Mouse (Mus musculus) kidney, embryonic 14.5 days (tissue): ENCODE results near the gene Ldlr. TPM values are rescaled to one million over a fixed set of nuclear protein-coding genes. Genes with fewer than 3 reads are reported as not detected.
"Not testable (repeated sequence)": the region's sequence is repeated elsewhere in the genome, so short reads cannot be mapped to it uniquely, and the experiment has no call there.

Experiments
- ATAC-seq: fragments of 200-750 bp; cut with Nextera tagmentation; 2 replicates; pipeline ENCODE4 v1.8.0; 2017; ENCODE audit warnings: moderate number of reproducible peaks, mild to moderate bottlenecking, moderate TSS enrichment, moderate library complexity; ENCODE audit not compliant: low FRiP score, low TSS enrichment
- H3K27ac ChIP-seq: fragments of 300-500 bp; sonication (generic); 2 replicates; pipeline ENCODE4 v1.5.1; 2014; ENCODE audit warnings: low read depth, mild to moderate bottlenecking, low read length, moderate library complexity, mixed read lengths
- H3K27me3 ChIP-seq: fragments of 300-500 bp; sonication (generic); 2 replicates; pipeline ENCODE4 v1.6.1; 2014; ENCODE audit warnings: mild to moderate bottlenecking, low read length; ENCODE audit not compliant: control insufficient read depth, insufficient read depth
- H3K36me3 ChIP-seq: fragments of 300-500 bp; sonication (generic); 2 replicates; pipeline ENCODE4 v1.6.1; 2014; ENCODE audit warnings: low read length, mixed read lengths; ENCODE audit not compliant: control insufficient read depth, insufficient read depth
- H3K4me1 ChIP-seq: fragments of 300-500 bp; sonication (generic); 2 replicates; pipeline ENCODE4 v1.6.1; 2014; ENCODE audit warnings: low read length, mixed read lengths; ENCODE audit not compliant: control insufficient read depth, insufficient read depth
- H3K4me2 ChIP-seq: fragments of 300-500 bp; sonication (generic); replicated peaks from 2 replicates; pipeline ENCODE4 v1.6.1; 2014; ENCODE audit warnings: low read depth, mild to moderate bottlenecking, low read length
- H3K4me3 ChIP-seq: fragments of 300-500 bp; sonication (generic); 2 replicates; pipeline ENCODE4 v1.5.1; 2014; ENCODE audit warnings: mild to moderate bottlenecking, low read length
- H3K9ac ChIP-seq: fragments of 300-500 bp; sonication (generic); 2 replicates; pipeline ENCODE4 v1.6.1; 2014; ENCODE audit warnings: low read depth, mild to moderate bottlenecking, low read length, moderate library complexity
- H3K9me3 ChIP-seq: fragments of 300-500 bp; sonication (generic); 2 replicates; pipeline ENCODE4 v1.6.1; 2016; ENCODE audit warnings: low read length; ENCODE audit not compliant: control insufficient read depth
- WGBS: fragments of 180-500 bp; shearing (Covaris S2); extraction: QIAGEN DNeasy Blood & Tissue Kit; methylation state at CpG from one replicate; pipeline ENCODE4 v1.1.7; 2014; 5-methylcytosine and 5-hydroxymethylcytosine counted together
- polyA plus RNA-seq: library from polyadenylated mRNA; unstranded; fragments of >200 nt; fragmentation: Nextera tagmentation; extraction: Ambion mirVana; gene quantifications from 2 replicates; pipeline ENCODE4 v1.2.1, GENCODE M21; 2014

The Ldlr gene
- polyA plus RNA-seq, 1 experiment from 2014 or later: 15.8 TPM

DNA sequence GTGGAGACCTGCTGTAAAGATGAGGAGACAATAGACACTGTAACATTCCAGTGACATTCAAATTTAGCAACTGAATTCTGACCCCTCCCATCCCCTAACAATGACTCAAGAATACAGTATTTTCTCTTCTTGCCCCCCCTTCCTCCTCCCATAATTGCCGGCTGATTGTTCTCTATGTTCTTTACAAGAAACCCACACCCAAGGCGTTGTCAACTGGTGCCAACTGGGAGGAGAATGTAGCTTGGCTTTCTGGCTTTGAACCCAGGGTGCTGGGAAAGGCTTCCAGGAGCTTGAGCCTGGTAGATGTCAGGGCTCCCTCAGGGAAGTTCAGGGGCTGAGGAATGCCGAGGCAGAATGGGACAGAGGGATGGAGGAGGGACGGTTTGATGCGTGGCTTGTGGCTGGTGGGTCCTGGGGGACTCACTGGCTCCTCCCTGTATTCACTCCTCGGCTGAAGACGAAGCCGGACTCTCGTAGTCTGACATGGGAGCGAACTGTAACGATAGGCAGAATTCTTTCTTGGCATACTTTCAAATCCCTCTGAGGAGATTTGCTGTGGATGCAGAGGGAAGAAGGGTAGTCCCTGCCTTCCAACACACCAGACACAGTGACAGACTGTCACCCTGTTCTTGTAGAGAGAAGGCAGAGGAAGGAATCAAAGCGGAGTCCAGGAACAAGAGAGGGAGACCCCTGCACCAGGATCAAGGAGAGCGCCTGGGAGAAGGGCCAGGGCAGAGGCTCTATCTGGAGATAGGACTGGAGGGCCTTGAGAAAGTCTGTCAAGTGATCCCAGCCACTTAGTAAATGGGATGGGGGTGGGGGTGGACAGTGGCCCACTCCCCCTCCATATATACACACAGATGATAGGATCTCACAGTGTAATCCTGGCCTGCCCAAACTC lies 45.5 kb downstream of the Ldlr start:
- Histone ChIP-seq H3K9ac (no peak overlapping the region), H3K9me3 (no peaks in the 10 kb centered on the region), H3K4me1 (no peaks in the 10 kb centered on the region), H3K4me3 (no peak overlapping the region), H3K4me2 (no peak overlapping the region), H3K36me3 (peaks cover 37% of the 10 kb centered on the region), H3K27ac (peak overlapping the region; percentile 69; the same call in 1 of the 2 replicates), H3K27me3 (no peaks in the 10 kb centered on the region)
- 61% methylated on average over 13 of the region's 13 CpGs for WGBS
- no peak for ATAC-seq

DNA sequence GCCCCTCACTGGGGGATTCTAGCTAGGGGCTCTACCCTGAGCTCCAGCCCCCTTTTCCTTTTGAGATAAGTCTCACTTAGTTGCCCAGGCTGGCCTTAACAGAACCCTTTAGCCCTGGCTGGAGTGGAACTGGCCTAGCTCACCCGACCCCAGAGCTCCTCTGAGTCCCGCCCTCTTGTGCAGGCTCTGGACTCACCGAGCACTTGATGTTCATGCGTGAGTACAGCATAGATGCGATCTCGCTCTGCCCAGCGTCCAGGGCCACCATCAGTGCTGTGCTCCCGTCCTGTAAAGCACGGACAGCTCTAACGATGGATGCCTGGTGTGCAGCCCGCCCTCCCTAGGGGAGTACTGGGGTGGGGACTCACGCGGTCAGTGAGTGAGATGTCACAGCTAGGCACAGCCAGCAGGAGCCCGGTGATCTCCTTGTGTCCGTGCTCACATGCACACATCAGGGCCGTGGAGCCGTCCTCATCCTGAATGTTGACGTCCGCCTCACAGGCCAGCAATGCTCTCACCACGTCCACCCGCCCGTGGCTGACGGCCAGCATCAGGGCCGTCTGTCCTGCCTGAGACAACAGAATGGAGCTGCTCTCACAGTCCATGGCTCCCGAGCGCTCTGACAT lies 46.4 kb downstream of the Ldlr start:
- Histone ChIP-seq H3K36me3 (peaks cover 46% of the 10 kb centered on the region), H3K27ac (no peak overlapping the region), H3K9ac (no peak overlapping the region), H3K4me2 (no peak overlapping the region), H3K4me1 (no peaks in the 10 kb centered on the region), H3K4me3 (no peak overlapping the region), H3K9me3 (no peaks in the 10 kb centered on the region), H3K27me3 (no peaks in the 10 kb centered on the region)
- ATAC-seq: 0 out of 2 replicates have a peak, but pooled peaks have one; percentile 14
- WGBS: 78% methylated on average over 26 of the region's 26 CpGs

DNA sequence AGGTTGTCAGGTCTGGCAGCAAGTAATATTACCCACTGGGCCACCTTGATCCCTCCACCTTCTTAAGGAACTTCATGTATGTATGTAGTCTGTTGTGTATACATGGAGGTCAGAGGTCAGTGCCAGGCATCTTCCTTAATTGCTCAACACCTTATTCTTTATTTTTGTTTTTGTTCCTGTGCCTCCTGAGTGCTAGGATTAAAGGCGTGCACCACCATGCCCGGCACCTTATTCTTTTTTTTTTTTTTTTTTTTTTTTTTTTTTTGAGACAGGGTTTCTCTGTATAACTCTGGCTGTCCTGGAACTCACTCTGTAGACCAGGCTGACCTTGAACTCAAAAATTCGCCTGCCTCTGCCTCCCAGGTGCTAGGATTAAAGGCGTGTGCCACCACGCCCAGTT lies 50.1 kb downstream of the Ldlr start:
- H3K9me3 ChIP-seq, H3K4me1 ChIP-seq, H3K27me3 ChIP-seq, H3K9ac ChIP-seq, H3K27ac ChIP-seq, H3K4me3 ChIP-seq, ATAC-seq, H3K4me2 ChIP-seq: not testable (repeated sequence)
- H3K36me3 ChIP-seq: peaks cover 73% of the 10 kb centered on the region
- 83% methylated on average over 5 of the region's 5 CpGs for WGBS

DNA sequence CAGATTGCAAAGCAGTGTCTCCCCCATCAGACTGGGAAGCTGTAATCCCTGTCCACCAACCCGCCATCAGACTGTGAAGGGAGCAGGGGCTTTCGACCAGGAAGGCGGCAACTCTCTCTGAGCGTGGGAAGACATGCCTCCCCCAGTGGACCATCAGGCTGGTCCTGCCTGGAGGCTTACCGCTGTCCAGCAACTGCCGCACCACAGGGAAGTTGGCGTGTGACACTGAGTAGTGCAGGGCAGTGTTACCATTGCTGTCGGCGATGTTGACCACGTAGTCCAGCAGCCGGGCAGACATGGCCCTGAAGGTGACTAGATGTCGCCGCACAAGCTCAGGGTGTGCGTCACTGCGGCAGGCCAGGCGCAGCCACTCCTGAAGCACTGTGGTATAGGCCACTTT lies 51.1 kb downstream of the Ldlr start:
- H3K27ac ChIP-seq: no peak overlapping the region
- no peaks in the 10 kb centered on the region for H3K9me3 ChIP-seq
- no peaks in the 10 kb centered on the region for H3K4me1 ChIP-seq
- no peak overlapping the region for H3K9ac ChIP-seq
- H3K36me3 ChIP-seq: peaks cover 73% of the 10 kb centered on the region
- H3K27me3 ChIP-seq: no peaks in the 10 kb centered on the region
- 93% methylated on average over 16 of the region's 16 CpGs for WGBS
- no peak overlapping the region for H3K4me3 ChIP-seq
- ATAC-seq: no peak
- H3K4me2 ChIP-seq: no peak overlapping the region

DNA sequence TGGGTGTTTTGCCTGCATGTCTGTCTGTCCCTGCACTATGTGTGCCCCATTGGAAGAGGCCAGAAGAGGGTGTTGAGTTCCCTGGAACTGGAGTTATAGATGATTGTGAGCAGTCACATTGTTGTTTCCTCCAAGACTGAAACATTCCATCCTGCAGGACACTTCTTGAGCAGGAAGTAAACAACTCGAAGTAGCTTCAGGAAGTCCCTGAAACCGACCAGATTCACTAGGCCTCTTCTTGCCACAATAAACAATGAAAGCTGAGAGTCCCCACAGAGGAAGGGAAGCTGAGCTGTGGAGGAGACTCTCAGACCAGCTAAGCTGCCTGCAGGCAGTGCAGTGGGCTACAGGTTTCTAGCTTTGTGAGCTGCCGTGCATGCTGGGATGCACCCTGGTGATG lies 54.4 kb downstream of the Ldlr start:
- 92% methylated on average over 3 of the region's 3 CpGs for WGBS
- no peaks in the 10 kb centered on the region for H3K9me3 ChIP-seq
- no peak overlapping the region for H3K9ac ChIP-seq
- H3K4me3 ChIP-seq: no peak overlapping the region
- H3K27ac ChIP-seq: no peak overlapping the region
- no peak overlapping the region for H3K4me2 ChIP-seq
- H3K36me3 ChIP-seq: peaks cover 76% of the 10 kb centered on the region
- ATAC-seq: no peak
- H3K27me3 ChIP-seq: no peaks in the 10 kb centered on the region
- H3K4me1 ChIP-seq: no peaks in the 10 kb centered on the region

DNA sequence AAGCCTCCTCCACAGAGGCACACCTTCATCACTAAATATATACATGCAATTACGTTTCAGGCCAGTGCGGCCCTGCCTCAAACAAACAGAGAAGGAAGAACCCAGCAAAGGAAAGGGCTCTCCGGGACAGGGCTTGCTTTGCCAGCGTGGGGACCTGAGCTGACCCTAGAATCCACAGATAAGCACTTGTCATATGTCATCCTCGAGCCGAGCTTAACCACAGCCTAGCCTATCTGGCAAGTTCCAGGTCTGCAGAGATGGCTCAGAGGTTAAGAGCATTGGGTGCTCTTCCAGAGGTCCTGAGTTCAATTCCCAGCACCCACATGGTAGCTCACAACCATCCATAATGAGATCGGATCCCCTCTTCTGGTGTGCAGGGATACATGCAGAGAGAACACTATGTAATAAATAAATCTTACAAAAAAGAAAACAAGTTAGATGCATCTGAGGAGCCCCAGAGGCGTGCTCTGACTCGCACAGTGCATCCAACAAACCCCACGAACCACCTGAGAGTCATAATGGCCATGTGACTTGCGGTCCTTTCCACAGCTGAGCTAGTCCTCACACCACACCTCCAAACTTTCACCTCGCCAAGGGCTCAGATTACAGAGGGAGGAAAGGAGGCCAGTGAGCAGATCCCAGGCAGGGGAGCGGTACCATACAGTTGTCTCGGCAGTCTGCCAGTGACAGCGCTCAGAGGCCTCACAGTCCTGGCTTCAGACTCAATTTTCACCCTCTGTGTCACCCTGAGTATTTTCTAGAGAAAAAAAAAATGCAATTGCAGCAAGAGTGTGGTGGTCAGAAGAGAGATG lies 58.6 kb downstream of the Ldlr start:
- peaks cover 72% of the 10 kb centered on the region for H3K36me3 ChIP-seq
- H3K27me3 ChIP-seq: no peaks in the 10 kb centered on the region
- H3K4me3 ChIP-seq: no peak overlapping the region
- no peaks in the 10 kb centered on the region for H3K4me1 ChIP-seq
- WGBS: 58% methylated on average over 15 of the region's 15 CpGs
- no peaks in the 10 kb centered on the region for H3K9me3 ChIP-seq
- H3K4me2 ChIP-seq: no peak overlapping the region
- peak; percentile 15; the same call in 1 of the 2 replicates for ATAC-seq
- no peak overlapping the region for H3K9ac ChIP-seq
- H3K27ac ChIP-seq: no peak overlapping the region

DNA sequence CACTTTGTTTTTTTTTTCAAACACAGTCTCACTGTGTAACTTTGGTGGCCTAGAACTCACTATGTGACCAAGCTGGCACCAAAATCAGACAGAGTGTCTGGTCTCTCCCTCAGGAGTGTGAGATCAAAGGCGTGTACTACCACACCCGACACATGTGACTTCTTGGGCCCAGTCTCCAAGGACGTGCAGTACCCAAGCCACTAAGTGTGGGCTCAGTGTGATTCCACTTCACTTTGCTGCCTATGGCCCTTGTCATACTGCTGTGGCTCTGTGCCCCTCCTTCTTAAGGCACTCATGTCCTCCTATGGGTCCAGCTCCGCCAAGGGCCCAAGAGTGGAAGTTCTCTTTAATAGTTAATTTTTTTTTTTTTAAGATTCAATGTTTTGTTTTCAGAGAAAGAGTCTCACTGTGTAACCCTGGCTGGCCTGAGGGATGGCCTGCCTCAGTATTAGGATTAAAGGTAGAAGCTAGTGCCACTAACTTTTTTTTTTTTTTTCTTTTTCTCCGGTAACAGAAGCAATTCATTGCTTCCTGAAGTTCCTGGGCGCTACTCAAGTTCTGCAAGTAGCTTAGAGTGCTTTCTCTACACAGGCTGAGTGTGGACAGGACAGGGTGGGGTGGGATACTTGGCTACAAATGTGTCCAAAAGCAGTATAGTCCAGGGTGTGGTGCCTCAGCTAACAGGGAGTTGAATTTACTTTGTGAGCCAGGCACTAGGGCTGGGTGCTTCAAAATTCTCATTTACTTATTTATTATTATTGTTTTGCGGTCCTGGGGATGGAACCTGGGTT lies 61.4 kb downstream of the Ldlr start:
- no peak overlapping the region for H3K4me2 ChIP-seq
- 87% methylated on average over 7 of the region's 7 CpGs for WGBS
- 0 out of 2 replicates have a peak, but pooled peaks cover 6% of the 10 kb centered on the region for H3K4me1 ChIP-seq
- H3K9me3 ChIP-seq: no peaks in the 10 kb centered on the region
- H3K9ac ChIP-seq: no peak overlapping the region
- H3K27me3 ChIP-seq: no peaks in the 10 kb centered on the region
- no peak for ATAC-seq
- no peak overlapping the region for H3K4me3 ChIP-seq
- H3K27ac ChIP-seq: no peak overlapping the region
- H3K36me3 ChIP-seq: peaks cover 72% of the 10 kb centered on the region

DNA sequence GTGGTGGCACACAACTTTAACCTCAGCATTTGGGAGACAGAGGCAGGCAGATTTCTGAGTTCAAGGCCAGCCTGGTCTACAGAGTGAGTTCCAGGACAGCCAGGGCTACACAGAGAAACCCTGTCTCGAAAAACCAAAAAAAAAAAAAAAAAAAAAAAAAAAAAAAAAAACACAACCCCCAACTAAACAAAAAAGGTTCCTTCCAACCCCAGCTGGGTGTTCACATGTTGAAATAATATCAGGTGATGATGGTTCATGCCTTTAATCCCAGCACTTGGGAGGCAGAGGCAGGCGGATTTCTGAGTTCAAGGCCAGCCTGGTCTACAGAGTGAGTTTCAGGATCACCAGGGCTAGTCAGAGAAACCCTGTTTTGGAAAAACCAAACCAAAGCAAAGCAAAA lies 63.0 kb downstream of the Ldlr start:
- H3K4me1 ChIP-seq, ATAC-seq, H3K27ac ChIP-seq, H3K4me3 ChIP-seq, H3K27me3 ChIP-seq, H3K4me2 ChIP-seq, H3K9me3 ChIP-seq, H3K9ac ChIP-seq: not testable (repeated sequence)
- 76% methylated on average over 1 of the region's 2 CpGs for WGBS
- peaks cover 69% of the 10 kb centered on the region for H3K36me3 ChIP-seq
